Mouse (Mus musculus) heart, postnatal 14 days (tissue): Measurements from ENCODE around the gene Hsdl2. TPM values are rescaled to one million over a fixed set of nuclear protein-coding genes. Genes with fewer than 3 reads are reported as not detected.
A peak's percentile ranks its signal among the peaks of the same experiment; 100 is the strongest.
"Not testable (repeated sequence)": the region's sequence is repeated elsewhere in the genome, so short reads cannot be mapped to it uniquely, and the experiment has no call there.

ENCODE experiments used
- DNase-seq, 2 experiments: peaks; one replicate each; pipeline ENCODE4 v3.0.0; 2021 to 2022
- intact Hi-C: fragments of 180-260 bp; cut with DNase I; formaldehyde crosslinking; loops from one replicate; pipeline ENCODE4 v1.15.1; 2025
- total RNA-seq, 2 experiments: library from RNA; stranded (reverse); gene quantifications; 2 replicates each; pipeline ENCODE4 v1.2.3; 2021

The Hsdl2 gene
- total RNA-seq, 2 experiments from 2014 or later, result 247 to 266 TPM

DNA sequence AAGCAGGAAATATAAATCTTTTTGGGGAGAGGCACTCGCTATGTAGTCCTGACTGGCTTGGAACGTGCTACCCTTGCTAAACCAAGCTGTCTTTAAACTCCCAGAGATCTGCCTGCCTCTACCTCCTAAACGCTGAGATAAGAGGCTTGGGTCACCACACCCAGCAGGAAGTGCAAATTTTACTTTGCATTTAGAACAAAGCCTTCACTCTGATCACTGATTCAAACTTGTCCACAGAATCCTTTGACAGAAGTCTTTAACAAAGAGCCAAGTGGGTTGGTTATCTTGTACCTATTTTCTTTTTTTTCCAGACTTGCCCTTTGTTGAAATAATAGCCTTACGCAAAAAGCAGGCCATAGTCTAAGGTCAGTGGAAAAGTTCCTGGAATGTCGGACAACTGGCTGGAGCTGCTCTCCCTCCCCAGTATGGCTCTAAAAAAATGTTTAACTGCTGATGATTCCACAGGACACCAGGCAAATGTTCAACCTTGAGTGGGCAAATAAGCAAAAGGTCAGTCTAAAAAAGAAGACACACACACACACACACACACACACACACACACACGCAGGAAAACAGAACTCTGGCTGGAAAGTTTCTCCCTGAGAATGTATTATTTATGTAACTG, 23.2 kb upstream of the Hsdl2 start:
- intact Hi-C loops, result no loop called here
- DNase-seq, result no peak

- intact Hi-C loops, result loop anchor here (10.0 kb wide), 1 partner anchor 555 kb away; the partner anchor contains the start of gene Gm20503
- DNase-seq, result no peak
Measured at GRCm38 (mm10) chr4:59560141-59560540, 21.2 kb upstream of the Hsdl2 start.

DNA sequence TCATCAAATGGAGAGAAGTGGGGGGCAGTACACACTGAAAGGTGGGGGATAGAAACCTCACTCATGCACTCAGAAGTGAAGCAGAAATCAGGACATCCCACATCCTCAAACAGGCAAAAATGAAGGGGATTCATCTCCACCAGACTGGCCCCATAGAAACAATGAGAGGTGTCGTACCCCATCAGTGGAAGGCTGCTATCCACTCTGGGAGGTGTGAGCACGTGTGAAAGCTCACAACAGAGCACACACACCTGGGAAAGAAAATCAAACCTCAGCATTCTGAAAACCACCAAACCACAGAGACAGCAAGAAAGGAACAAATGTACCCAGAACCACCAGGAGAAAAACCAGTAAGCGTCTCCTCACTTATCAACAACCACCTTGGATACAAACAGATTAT, 17.2 kb upstream of the Hsdl2 start:
- intact Hi-C loops, result loop anchor here (10.0 kb wide), 1 partner anchor 559 kb away; the partner anchor contains the start of gene Gm20503

GRCm38 (mm10) chr4:59565571-59566188, 15.7 kb upstream of the Hsdl2 start:
- DNase-seq, result no peak
- intact Hi-C loops, result loop anchor here (5.0 to 10.0 kb wide), 2 partner anchors 468 to 561 kb away; partner anchors contain the start of gene Gm20503

More for the DNA sequence above, 17.2 kb upstream of the Hsdl2 start:
- no peak for DNase-seq

- intact Hi-C loops, result loop anchor here (5.0 to 10.0 kb wide), 2 partner anchors 470 to 563 kb away; partner anchors contain the start of gene Gm20503
- no peak for DNase-seq
Measured at GRCm38 (mm10) chr4:59567576-59568260, 13.6 kb upstream of the Hsdl2 start.

GRCm38 (mm10) chr4:59569538-59569937, 11.8 kb upstream of the Hsdl2 start:
- DNase-seq, result peak; percentile 70 to 83
- intact Hi-C loops, result loop anchor here (1.0 to 10.0 kb wide), 4 partner anchors 188 to 565 kb away; partner anchors contain the start of gene Gm20503

DNA sequence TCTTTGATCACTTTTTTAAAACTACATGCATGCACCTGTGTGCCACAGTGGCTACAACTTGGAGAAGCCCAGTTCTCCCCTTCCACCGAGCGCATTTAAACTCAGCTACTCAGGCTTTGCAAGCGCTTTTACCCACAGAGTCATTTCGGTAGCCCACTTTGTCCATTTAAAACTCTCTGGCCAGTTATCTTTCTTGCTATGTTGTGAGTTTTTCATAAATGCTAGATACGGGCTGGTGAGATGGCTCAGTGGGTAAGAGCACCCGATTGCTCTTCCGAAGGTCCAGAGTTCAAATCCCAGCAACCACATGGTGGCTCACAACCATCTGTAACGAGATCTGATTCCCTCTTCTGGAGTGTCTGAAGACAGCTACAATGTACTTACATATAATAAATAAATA, 10.8 kb upstream of the Hsdl2 start:
- DNase-seq, intact Hi-C loops: not testable (repeated sequence)

DNA sequence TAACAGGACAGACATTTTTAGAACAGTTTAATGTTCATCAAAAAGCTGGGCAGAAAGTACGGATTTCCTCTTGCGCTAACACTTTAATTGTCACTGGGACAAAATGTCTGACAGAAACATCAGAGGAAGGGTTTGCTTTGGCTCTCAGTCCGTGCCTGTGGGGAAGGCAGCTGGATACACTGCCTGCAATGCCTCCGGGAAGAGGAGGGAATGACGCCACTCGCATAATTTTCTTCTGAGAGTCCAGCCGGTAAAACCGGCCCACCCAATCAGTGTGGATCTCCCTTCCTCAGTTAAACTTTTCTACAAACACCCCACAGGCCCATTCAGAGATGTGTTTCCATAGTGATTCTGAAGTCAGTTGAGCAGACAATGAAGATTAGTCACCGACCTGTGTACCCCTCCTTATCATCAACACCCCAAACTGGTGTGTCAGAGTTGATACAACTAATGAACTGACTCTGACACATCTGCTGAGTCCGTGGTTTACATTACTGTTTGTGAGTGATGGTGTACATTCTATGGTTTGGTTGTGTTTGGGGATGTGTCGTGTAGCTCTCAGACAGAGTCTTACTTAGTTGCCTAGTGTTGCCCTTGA, 8.7 kb upstream of the Hsdl2 start:
- DNase-seq, result no peak
- intact Hi-C loops, result no loop called here

GRCm38 (mm10) chr4:59575184-59575958, 6.0 kb upstream of the Hsdl2 start:
- intact Hi-C loops, result no loop called here
- DNase-seq, result no peak

DNA sequence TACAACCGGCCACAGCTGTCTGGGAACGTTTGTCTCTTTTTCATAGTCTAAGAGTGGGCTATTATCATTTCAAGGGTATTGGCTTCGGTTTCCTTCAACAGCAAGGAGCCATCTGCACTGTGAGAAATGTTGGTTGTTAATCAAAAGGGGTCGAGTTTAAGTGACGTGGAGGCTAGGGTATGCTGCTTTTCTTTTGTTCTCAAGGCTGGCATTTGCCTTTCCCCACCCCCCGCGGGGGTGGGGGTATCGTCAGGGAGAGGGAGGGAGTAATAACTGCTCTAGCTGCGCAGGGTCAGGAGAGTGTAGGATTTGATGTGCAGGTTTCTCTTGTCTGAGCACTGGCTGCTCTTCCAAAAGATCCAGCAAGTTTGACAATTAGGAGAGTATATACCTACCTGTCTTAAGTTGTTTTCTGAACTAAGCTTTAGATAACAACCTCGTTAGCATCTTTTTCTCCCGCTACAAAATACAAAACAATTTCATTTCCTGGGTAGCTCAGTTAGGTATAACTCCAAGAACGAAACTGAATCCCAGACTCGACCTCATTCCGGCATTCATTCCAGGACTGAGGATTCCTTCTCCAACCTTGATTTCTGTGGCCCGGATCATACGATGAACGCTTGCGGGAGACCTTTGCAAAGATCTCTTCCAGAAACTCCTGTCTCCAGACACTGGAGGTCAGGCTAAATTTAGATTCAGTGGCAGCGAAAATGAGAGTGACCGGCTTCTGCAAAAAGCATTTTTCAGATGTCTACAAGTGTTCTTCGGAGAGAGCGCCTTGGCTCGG, 675 bp upstream of the Hsdl2 start:
- DNase-seq, result peak; percentile 19 to 31
- intact Hi-C loops, result no loop called here

DNA sequence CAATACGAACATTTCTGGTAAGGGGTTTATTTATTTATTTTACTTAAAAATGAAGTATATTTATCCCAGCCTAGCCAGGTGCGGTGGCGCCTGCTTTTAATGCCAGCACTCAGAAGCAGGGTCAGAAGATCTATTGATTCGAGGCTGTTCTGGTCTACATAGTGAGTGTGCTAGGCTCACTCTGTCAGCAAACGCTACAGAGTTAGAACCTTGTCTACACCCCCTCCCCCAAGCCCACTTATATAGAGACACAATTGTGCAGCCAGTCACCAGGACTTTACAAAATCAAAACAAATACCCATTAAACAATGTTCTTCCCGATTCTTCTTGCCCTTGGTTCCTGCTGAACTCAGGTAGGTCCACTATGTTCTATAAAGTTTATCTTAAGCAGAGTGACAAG, 823 bp downstream of the Hsdl2 start:
- peak in 1 of 2 experiments; percentile 10 for DNase-seq
- intact Hi-C loops, result no loop called here

DNA sequence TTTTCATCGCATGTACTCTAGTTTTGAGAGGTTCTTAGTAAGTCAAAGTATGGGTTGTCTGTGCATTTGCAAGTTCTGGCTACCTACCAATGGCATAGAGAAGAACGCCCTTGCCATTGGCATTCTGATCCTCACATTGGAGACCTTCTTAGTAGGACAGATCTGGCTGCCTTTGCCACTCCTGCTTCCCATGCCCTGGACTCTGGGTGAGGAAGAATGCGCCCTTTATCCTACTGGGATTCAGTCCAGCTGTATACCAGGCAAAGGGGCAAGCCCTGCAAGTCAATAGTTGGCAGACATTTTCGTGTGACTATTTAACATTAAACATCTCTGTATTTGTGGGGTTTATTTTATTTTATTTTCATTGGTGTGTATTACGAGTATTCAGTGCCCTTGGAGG, 3.7 kb downstream of the Hsdl2 start:
- intact Hi-C loops, result no loop called here
- DNase-seq, result peak; percentile 37 to 76

GRCm38 (mm10) chr4:59587215-59587871, 6.0 kb downstream of the Hsdl2 start:
- intact Hi-C loops, result no loop called here
- DNase-seq, result no peak

DNA sequence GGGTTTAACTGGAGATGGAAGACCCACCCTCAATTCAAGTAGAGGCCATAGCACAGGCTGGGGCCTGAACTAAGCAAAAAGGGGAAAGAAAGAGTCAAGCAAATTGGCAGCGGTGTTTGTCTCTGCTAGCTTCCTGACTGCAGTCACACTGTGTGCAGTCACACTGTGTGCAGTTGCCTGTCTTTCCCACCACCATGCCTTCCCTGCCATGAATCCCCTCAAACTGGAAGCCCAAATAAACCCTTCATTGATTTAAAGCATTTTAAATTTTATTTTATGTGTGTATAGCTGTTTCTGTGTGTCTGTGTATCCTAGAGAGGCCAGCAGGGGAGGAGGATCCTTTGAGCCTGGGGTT, 6.5 kb downstream of the Hsdl2 start:
- DNase-seq, result no peak
- intact Hi-C loops, result no loop called here

DNA sequence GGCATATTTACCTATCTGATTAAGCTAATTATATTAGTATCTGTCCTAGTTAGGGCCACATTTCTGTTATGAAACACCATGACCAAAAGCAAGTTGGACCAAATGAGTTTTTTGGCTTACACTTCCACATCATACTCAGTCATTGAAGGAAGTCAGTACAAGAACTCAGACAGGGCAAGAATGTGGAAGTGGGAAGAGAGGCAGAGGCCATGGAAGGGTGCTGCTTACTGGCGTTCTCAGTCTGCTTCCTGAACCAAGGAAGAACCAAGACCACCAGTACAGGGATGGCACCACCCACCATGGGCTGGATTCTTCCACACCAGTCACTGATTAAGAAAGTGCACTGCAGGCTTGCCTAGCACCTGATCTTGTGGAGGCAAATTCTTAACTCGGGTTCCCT, 13.3 kb downstream of the Hsdl2 start:
- intact Hi-C loops, result no loop called here
- no peak for DNase-seq

DNA sequence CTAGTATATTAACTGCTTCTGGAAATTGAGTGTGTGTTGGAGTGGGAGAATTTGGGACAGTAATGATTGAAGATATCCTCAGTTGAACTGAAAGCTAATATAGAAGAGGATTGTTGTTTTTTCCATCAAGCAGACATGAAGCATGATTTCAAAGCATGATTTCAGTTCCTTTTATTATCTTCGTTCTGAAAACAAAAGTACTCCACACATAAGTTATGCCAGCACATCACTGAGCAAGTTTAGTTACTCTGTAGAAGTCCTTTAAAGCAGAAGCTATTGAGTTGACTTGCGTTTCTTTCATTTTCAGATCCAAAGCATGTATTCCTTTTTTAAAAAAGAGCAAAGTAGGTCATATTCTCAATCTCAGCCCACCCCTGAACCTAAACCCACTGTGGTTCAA, 15.2 kb downstream of the Hsdl2 start:
- no peak for DNase-seq
- intact Hi-C loops, result no loop called here

DNA sequence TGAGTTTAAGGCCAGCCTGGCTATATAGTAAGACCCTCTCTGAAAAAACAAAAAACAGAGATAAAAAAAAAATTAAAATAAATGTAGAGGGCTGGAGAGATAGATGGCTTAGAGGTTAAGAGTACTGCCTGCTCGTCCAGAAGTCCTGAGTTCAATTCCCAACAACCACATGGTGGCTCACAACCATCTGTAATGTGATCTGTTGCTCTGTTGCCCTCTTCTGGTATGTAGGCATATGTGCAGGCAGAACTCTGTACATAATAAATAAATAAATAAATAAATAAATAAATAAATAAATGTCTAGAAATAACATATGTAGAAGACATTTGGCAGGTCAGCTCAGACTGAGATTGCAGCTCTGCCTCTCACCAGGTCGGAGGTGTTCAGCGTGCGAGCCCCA, 21.3 kb downstream of the Hsdl2 start:
- no peak for DNase-seq
- intact Hi-C loops, result no loop called here

DNA sequence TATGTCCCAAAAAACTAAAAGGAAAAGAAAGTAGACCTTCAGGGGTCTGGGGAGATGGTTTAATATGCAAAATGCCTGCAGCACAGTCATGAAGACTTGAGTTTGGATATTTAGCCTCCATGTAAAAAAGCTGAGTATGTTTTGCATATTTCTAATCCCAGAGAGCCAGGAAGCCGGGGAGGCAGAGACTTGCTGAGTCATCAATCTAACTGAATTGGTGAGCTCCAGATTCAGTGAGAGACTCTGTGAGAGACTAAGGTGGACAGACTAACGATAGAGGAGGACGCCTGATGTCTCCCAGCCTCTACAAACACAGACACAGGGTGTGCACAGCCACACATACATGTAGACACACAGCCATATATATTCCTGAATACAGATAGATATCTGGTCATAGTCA, 23.5 kb downstream of the Hsdl2 start:
- no peak for DNase-seq
- intact Hi-C loops, result no loop called here

- intact Hi-C loops, result no loop called here
Measured at GRCm38 (mm10) chr4:59605501-59605900, 24.1 kb downstream of the Hsdl2 start.

More at GRCm38 (mm10) chr4:59605501-59605900, 24.1 kb downstream of the Hsdl2 start:
- no peak for DNase-seq
